Mouse (Mus musculus) liver, embryonic 14 days (tissue): Measurements from ENCODE around the gene Gm4791. TPM values are rescaled to one million over a fixed set of nuclear protein-coding genes. Genes with fewer than 3 reads are reported as not detected.

Experiments used
- polyA plus RNA-seq: library from polyadenylated mRNA; depleted of rRNA; stranded (reverse); fragments of >200 nt; gene quantifications from 2 replicates; pipeline ENCODE4 v1.2.3, GENCODE M21; 2012; rRNA removed

Gm4791 gene
- not detected in 2 replicates for polyA plus RNA-seq

DNA sequence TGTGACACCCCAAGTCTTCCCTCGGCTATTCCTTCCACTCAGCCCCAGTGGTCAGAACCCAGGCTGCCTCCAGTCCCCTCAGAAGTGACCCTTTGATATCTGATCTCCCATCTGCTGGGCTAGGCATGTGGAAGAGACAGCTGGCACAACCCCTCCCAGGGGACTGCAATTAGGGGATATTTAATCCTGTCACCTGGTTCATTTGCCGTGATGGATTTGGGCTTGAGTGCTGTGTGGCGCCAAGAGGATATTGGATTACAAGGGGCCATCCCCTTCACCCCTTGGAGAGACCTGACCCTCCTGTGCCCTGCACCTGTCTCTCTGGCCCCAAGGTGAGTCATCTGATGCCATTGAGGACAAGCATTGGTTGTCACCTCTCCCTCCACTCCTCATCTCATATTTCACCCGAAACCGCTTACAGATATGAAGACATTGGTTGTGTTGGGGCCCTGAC is at the start of gene Gm4791:
Gm4791 (plus strand) TSS at position 404 of the 454 bp plus-strand sequence.

